Mouse (Mus musculus) ES-E14 (cell line): ENCODE measurements around the gene Nadsyn1. TPM values are rescaled to one million over a fixed set of nuclear protein-coding genes. Genes with fewer than 3 reads are reported as not detected.

Experiments
- DNase-seq: peaks from one replicate; pipeline ENCODE4 v3.0.0-alpha.2; 2013; ENCODE audit warnings: low read depth, low spot score
- H3K27ac ChIP-seq: 2 replicates; pipeline ENCODE4 v1.5.1; 2012; ENCODE audit warnings: low read depth, mild to moderate bottlenecking, low read length, moderate library complexity, mixed read lengths; ENCODE audit not compliant: poor library complexity, insufficient read depth, severe bottlenecking
- H3K36me3 ChIP-seq: 2 replicates; pipeline ENCODE4 v1.6.1; 2012; ENCODE audit warnings: mild to moderate bottlenecking, low read length, moderate library complexity, mixed read lengths; ENCODE audit not compliant: control insufficient read depth, poor library complexity, insufficient read depth, severe bottlenecking
- H3K4me1 ChIP-seq, 2 experiments: fragments of 150-350 bp in 1 of 2; sonication (generic) in 1 of 2; 2 replicates each; pipeline ENCODE4 v1.6.1; 2012; ENCODE audit warnings: low read length in 2 of 2, mild to moderate bottlenecking in 1 of 2, mixed read lengths in 1 of 2; ENCODE audit not compliant: control insufficient read depth in 2 of 2, insufficient read depth in 2 of 2, poor library complexity in 1 of 2
- H3K4me3 ChIP-seq, 2 experiments: fragments of 150-350 bp in 1 of 2; sonication (generic) in 1 of 2; 2 replicates each; pipeline ENCODE4 v1.5.1; 2012; ENCODE audit warnings: low read length in 2 of 2, low read depth in 1 of 2, mild to moderate bottlenecking in 1 of 2, mixed read lengths in 1 of 2; ENCODE audit not compliant: insufficient read depth in 1 of 2, poor library complexity in 1 of 2, severe bottlenecking in 1 of 2
- H3K9ac ChIP-seq: 2 replicates; pipeline ENCODE4 v1.6.1; 2012; ENCODE audit warnings: low read depth, mild to moderate bottlenecking, low read length, mixed read lengths; ENCODE audit not compliant: poor library complexity, insufficient read depth, severe bottlenecking
- H3K9me3 ChIP-seq: fragments of 150-350 bp; sonication (generic); 2 replicates; pipeline ENCODE4 v1.6.1; 2012; ENCODE audit warnings: low read depth, mild to moderate bottlenecking, low read length; ENCODE audit not compliant: control insufficient read depth, insufficient read depth
- CHD2 ChIP-seq: IDR thresholded peaks from 2 replicates; pipeline ENCODE4 v1.6.1; 2014; ENCODE audit warnings: mild to moderate bottlenecking, low read depth, low read length, inconsistent platforms
- HCFC1 ChIP-seq: IDR thresholded peaks from 2 replicates; pipeline ENCODE4 v1.6.1; 2012; ENCODE audit warnings: low read length, inconsistent platforms, borderline replicate concordance; ENCODE audit not compliant: insufficient read depth
- MAFK ChIP-seq: IDR thresholded peaks from 2 replicates; pipeline ENCODE4 v1.6.1; 2014; ENCODE audit warnings: mild to moderate bottlenecking, low read depth, low read length, inconsistent platforms; ENCODE audit not compliant: insufficient read depth
- ZC3H11A ChIP-seq: IDR thresholded peaks from 2 replicates; pipeline ENCODE4 v1.6.1; 2012; ENCODE audit warnings: low read depth, mild to moderate bottlenecking, inconsistent platforms, low read length, borderline replicate concordance
- ZNF384 ChIP-seq: IDR thresholded peaks from 2 replicates; pipeline ENCODE4 v1.6.1; 2012; ENCODE audit warnings: low read depth, low read length, inconsistent platforms
- in situ Hi-C, 2 experiments: fragments of 600-800 bp; cut with MboI; formaldehyde crosslinking; loops; one replicate each; pipeline ENCODE4 v1.15.1; 2025; ENCODE audit warnings: low sequenced_read_pairs in 2 of 2, inconsistent platforms in 1 of 2; ENCODE audit not compliant: unreplicated experiment in 2 of 2
- total RNA-seq: library from RNA; depleted of rRNA; stranded (reverse); fragments of 300-350 nt; gene quantifications from 2 replicates; pipeline ENCODE4 v1.2.3, GENCODE M21; 2012

The Nadsyn1 gene
- total RNA-seq, 1 experiment, result 4.9 TPM

GRCm38 (mm10) chr7:143764876-143765530 lies 57.6 kb downstream of the Nadsyn1 start:
- DNase-seq, result no peak
- no peaks in the 10 kb centered on the region for H3K36me3 ChIP-seq
- H3K9me3 ChIP-seq, result no peaks in the 10 kb centered on the region
- H3K4me1 ChIP-seq, result no peaks in the 10 kb centered on the region
- H3K9ac ChIP-seq, result no peak overlapping the region
- TF ChIP-seq ZNF384 (no peak), HCFC1 (no peak), MAFK (no peak), ZC3H11A (no peak), CHD2 (no peak)
- in situ Hi-C loops, result loop anchor here in 1 of 2 experiments (10.0 kb wide), 1 partner anchor 60 kb away; no protein-coding TSS in a partner anchor
- H3K4me3 ChIP-seq, result no peak overlapping the region
- no peak overlapping the region for H3K27ac ChIP-seq

- in situ Hi-C loops, result loop anchor here in 1 of 2 experiments (10.0 kb wide), 1 partner anchor 59 kb away; no protein-coding TSS in a partner anchor
- DNase-seq, result no peak
- TF ChIP-seq MAFK (no peak), ZC3H11A (no peak), HCFC1 (no peak), CHD2 (no peak), ZNF384 (no peak)
- Histone ChIP-seq H3K36me3 (no peaks in the 10 kb centered on the region), H3K4me1 (no peaks in the 10 kb centered on the region), H3K27ac (no peak overlapping the region), H3K4me3 (no peak overlapping the region), H3K9ac (no peak overlapping the region), H3K9me3 (no peaks in the 10 kb centered on the region)
Measured at GRCm38 (mm10) chr7:143763794-143764193, 58.9 kb downstream of the Nadsyn1 start.

GRCm38 (mm10) chr7:143758956-143759355 lies 63.7 kb downstream of the Nadsyn1 start:
- in situ Hi-C loops, result loop anchor here in 1 of 2 experiments (10.0 kb wide), 1 partner anchor 144 kb away; no protein-coding TSS in a partner anchor
- DNase-seq, result no peak
- TF ChIP-seq HCFC1, result no peak
- no peak for TF ChIP-seq CHD2
- TF ChIP-seq MAFK, result no peak
- no peak for TF ChIP-seq ZC3H11A
- TF ChIP-seq ZNF384, result no peak
- H3K4me3 ChIP-seq, result no peak overlapping the region
- H3K9me3 ChIP-seq, result no peaks in the 10 kb centered on the region
- peaks cover 0 to 6% of the 10 kb centered on the region in 2 experiments; a peak in 2 of 4 replicates for H3K4me1 ChIP-seq
- H3K27ac ChIP-seq, result no peak overlapping the region
- H3K36me3 ChIP-seq, result no peaks in the 10 kb centered on the region
- no peak overlapping the region for H3K9ac ChIP-seq

- TF ChIP-seq CHD2, result no peak
- TF ChIP-seq ZNF384, result no peak
- no peak for TF ChIP-seq ZC3H11A
- no peak for TF ChIP-seq MAFK
- TF ChIP-seq HCFC1, result no peak
- Histone ChIP-seq H3K4me1 (peaks cover 0 to 6% of the 10 kb centered on the region in 2 experiments; a peak in 2 of 4 replicates), H3K9me3 (no peaks in the 10 kb centered on the region), H3K36me3 (no peaks in the 10 kb centered on the region), H3K27ac (no peak overlapping the region), H3K9ac (no peak overlapping the region), H3K4me3 (no peak overlapping the region)
- in situ Hi-C loops, result loop anchor here in 1 of 2 experiments (10.0 kb wide), 1 partner anchor 143 kb away; no protein-coding TSS in a partner anchor
- no peak for DNase-seq
Measured at GRCm38 (mm10) chr7:143757696-143758095, 65.0 kb downstream of the Nadsyn1 start.
